Mouse (Mus musculus) neutrophil, adult 5-6 weeks (primary cell): ENCODE results near the gene Timm13. TPM values are rescaled to one million over a fixed set of nuclear protein-coding genes. Genes with fewer than 3 reads are reported as not detected.

Source experiments
- ATAC-seq: fragments of 151-379, 151-347 bp; 2 replicates; pipeline ENCODE4 v1.8.0; 2017; ENCODE audit warnings: mild to moderate bottlenecking, moderate TSS enrichment; ENCODE audit not compliant: insufficient number of reproducible peaks, poor library complexity, low FRiP score, severe bottlenecking; ENCODE audit errors: extremely low read depth
- total RNA-seq: library from RNA; stranded (forward); fragments of 200-1000 nt; gene quantifications from 2 replicates; pipeline ENCODE4 v1.2.3, GENCODE M21; 2017

The Timm13 gene
- total RNA-seq, 1 experiment from 2014 or later = 15.1 TPM

- ATAC-seq = no peak
Measured at GRCm38 (mm10) chr10:80913364-80914011, 12.7 kb upstream of the Timm13 start.

GRCm38 (mm10) chr10:80911891-80912290 is 11.1 kb upstream of the Timm13 start:
- ATAC-seq = no peak

DNA sequence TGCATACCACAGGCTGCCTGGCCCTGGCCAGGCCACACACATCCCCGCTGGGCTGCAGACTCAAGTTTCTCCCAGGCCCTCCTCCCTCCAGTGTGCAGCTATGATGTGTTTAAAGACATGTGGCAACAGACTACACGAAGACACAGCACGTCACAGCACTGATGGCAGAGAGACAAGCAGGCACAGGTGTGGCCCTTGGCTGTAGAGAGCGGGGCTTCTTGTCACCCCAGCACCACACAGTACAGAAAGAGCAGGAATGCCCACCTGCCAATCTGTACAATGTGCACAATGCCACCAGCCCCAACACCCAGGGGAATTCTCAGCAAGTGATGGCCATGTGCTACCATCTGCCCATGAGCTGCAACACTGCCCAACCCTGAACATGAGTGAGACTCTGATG is 10.6 kb upstream of the Timm13 start:
- ATAC-seq = no peak

- ATAC-seq = no peak
Measured at GRCm38 (mm10) chr10:80909375-80910162, 8.8 kb upstream of the Timm13 start.

- no peak for ATAC-seq
Measured at GRCm38 (mm10) chr10:80904709-80905108, 3.9 kb upstream of the Timm13 start.

DNA sequence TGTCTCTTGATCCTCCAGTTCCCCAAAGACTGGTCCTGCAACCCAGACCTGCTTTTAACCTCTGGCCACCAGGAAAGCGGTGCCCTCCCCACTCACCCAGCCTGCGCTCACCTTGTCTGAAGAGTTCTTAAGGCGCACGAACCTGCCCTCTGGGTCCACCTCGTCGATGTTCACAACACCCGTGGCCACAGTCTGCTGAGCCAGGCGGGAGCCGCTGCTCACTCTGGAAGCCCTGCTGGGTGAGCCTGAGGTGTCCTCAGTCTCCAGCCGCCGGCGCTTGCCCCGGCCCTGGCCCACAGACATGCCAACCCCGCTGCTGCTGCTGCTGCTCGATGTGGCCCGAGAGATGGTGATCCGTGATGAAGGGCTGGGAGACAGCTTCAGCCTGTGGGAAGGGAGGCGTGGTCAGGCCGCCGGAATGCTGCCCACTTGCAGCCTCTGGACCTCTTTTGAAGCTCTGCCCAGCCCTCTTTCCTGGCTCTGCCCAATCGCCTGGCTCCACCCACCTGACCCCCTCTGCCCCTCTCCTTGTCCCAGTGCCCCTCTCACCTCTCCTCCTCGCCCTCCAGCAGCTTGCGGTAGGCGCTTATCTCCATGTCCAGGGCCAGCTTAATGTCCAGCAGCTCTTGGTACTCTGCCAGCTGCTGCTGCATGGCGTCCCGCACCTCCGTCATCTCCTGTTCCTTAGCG is 3.4 kb upstream of the Timm13 start:
- ATAC-seq = no peak

GRCm38 (mm10) chr10:80903282-80903681 is 2.5 kb upstream of the Timm13 start:
- ATAC-seq = no peak

DNA sequence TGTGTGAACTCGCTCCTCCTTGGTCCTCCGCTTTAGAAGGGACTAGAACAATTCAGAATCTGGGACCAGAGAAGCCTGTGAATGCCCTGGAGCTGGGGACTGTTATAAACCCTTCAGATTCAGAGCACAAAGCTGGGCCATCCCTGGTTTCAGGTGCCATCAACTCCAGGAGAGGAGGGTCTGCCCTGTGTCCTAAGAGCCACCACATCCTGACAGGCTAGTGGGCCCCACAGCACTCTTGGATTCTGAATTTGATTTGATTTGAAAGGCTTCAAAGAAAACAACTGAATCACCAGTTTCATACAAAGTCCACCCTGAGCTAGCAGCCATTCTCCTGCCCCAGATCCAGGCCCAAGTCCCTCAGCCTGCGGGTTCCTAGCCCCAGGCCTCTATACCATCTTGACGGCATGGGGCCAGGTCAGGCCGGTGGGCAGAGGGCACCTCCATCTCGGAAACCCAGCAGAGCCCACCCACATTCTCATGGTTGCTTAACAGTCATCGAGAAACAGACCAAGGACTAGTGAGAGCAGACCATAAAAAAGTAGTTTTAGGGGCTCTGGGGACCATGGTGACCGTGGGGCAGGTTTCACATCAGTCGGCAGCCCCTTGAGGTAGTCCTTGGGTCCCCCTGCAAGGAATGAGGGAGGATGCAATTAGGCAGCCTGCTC is 1.6 kb upstream of the Timm13 start:
- ATAC-seq = no peak

DNA sequence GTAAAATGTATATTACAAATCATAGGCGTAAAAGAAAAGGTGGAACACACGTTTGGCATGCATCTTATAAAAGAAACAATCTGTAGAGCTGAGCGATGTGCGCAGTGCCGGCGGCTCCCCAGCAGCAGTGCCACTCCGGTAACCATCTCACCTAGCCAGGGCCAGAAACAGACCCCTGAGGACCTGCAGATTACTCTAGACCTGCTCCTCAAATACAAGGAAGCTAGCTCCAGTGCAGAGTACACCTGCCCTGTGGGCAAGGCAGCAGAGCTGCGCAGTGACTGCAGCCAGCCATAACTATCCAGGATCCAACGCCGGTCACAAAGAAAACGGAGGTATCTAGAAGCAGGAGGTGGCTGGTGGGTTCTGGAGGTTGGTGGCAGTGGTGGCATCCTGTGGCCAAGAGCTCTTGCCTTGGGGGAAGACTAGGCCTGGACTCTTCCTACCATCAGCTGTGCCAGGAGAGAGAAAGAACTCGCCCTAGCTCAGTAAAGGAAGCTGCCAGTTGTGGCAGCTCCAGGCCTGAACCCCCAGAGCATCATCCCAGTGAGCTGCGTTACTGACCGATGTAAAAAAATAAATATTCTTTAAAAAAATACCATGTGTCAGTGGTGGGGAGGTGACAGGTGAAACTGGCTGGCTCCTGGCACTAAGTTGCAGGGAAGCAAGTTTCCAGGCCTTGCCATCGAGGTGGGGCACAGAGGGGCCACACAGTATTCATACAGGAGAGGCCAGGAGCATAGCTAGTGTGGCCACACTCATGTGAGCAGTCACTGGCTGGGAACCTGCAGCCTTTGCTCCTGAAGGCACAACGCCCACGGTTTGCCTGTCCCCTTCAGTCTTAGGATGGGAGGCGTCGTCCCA is 872 bp upstream of the Timm13 start:
- no peak for ATAC-seq

DNA sequence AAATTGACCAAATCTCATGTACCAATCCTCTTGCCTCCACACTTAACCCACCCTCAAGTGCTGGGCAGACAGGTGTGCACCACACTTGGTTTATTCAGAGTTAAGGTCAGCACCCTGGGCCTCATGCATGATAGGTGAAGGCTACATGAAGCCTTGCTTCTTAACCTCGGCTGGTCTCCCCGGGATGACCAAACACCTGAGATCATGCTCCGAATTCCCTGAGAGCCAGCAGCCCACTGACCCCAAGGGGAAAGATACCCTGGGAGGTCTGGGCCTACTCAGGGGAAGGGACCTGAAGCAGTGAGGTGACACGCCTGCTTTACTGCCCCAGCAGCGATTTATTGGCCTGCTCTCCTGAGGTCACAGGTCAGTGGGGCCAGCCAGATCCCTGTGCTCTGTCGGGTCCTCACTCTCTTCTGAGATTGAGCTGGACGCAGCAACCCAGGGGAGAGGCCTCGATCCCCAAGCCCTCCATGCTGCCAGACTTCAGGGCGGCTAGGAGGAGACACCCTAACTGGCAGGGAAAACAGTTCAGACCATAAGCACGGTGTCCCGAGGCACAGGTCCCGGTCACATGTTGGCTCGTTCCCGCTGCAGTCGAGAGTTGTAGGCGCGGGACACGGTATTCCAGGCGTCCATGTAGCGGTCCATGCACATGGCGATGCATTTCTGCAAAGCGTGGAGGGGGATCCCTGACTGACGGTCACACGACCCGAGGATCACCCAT is 1.0 kb downstream of the Timm13 start:
- no peak for ATAC-seq

GRCm38 (mm10) chr10:80899074-80899473 is 1.7 kb downstream of the Timm13 start:
- no peak for ATAC-seq

DNA sequence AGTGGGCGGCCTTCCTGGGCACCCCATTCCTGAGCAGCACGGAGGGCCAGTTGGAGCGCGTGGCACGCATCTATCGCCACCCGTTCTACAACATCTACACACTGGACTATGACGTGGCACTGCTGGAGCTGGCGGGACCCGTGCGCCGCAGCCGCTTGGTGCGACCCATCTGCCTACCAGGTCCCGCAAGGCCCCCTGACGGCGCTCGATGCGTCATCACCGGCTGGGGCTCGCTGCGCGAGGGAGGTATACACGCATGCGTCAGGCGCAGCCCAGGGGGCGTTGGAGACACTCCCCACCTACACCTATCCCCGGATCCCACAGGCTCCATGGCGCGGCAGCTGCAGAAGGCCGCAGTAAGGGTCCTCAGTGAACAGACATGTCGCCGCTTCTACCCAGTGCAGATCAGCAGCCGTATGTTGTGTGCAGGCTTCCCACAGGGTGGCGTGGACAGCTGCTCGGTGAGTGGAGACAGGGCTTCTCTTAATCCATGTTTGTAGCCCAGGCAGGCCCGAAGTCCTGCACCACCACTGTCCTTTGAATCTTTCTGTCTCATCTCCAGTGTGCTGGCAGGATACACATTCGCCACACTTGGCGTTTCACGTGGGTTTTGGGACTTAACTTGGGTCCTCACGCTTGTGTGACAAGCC is 2.8 kb downstream of the Timm13 start:
- no peak for ATAC-seq

- ATAC-seq = no peak
Measured at GRCm38 (mm10) chr10:80896581-80897485, 3.9 kb downstream of the Timm13 start.

- ATAC-seq = no peak
Measured at GRCm38 (mm10) chr10:80895697-80896096, 5.1 kb downstream of the Timm13 start.

DNA sequence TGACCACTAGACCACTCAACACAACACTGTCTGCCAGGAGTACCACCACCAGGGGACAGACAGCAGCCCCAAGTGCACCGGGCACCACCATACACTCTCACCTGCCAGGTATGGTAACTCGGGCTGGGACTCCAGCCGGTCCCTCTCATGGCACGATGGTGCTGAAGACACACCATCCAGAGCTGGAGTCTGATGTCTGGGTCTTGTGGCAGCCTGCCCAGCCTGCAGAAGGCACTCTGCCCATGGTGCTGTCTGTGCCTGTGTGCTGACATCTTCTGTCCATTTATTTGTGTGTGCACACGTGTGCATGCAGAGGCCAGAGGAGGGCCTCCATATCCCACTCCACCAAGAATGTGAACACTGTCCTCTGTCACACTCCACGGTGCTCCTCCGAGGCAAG is 5.7 kb downstream of the Timm13 start:
- ATAC-seq = no peak

- ATAC-seq = no peak
Measured at GRCm38 (mm10) chr10:80887181-80887580, 13.6 kb downstream of the Timm13 start.

- ATAC-seq = peak; percentile 49; the same call in 1 of the 2 replicates
Measured at GRCm38 (mm10) chr10:80881301-80881700, 19.5 kb downstream of the Timm13 start.
